Mouse (Mus musculus) erythroblast, embryonic 14.5 days (primary cell): ENCODE results near the gene Gm49661.

Experiments used
- GATA1 ChIP-seq: IDR thresholded peaks from 2 replicates; pipeline ENCODE4 v1.6.1; 2012; ENCODE audit warnings: low read length, inconsistent platforms, mixed read lengths
- TAL1 ChIP-seq: IDR thresholded peaks from 3 replicates; pipeline ENCODE4 v1.6.1; 2012; ENCODE audit warnings: low read length, inconsistent platforms, mixed read lengths

DNA sequence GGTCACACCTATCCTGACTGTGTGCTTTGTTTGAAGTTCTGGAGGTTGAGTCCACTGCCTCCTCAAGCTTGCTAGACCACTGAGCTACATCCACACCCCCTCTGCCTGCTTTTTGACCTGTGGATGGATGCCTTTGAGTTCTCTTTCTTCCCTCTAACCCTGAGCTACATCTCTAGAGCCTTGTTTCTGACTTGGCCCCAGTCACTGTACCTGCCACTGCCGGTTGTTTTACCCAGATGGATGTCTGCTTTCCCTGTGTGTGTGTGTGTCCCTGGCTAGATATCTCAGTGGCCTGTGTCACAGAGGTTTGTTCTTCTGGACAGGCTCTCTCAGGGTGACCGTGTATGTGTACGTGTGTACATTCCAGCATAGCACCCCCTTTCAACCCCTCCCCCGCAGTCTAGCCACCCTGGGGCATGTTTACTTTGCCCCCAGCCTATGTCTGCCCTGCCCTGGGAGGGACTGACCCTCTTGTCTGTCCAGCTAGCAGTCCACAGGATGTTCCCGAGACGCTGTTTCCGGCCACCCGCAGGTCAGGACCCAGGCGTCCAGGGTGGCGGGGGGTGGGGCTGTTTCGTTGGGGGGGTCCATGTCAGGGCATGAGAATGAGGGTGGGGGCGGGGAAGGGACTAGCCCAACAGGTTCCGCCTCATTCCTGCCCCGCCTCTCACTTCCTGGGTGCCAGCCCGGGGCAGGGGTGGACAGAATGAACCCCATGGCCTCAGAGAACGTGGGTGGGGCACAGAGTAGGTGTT, 15.2 kb upstream of the Gm49661 start:
- no peak for TF ChIP-seq GATA1
- TF ChIP-seq TAL1 = no peak
